Mouse (Mus musculus): ENCODE results near the gene Akt1. TPM values are rescaled to one million over a fixed set of nuclear protein-coding genes. Genes with fewer than 3 reads are reported as not detected.

Gene Akt1
- polyA plus RNA-seq, 1 experiment from 2014 or later = 26.7 TPM

DNA sequence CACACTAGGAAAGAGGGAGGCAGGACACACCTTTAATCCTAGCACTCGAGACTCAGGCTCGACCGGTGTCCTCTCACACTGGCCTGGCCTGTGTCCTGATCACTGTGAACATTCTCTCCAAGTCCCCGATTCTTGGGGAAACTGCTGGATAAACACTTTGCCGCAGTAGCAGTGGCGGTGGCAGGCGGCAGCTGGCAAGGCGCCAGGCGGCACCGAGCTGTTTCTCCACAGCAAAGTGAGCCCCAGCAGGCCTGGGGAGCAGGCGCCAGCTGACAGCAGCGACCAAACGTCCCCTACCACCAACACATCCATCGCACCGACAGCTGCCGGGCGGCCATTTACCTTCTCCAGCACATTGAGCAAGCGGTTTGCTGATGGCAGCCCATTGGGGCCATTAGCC is 9.2 kb downstream of the Akt1 start:
- Histone ChIP-seq H3K36me3 (replicated peaks; ENCODE audit: insufficient read depth, low read length) (peaks cover 50% of the 10 kb centered on the region), H3K4me1 (ENCODE audit: insufficient read depth) (peaks cover 25% of the 10 kb centered on the region), H3K4me2 (ENCODE audit: low read depth, low read length) (no peak overlapping the region), H3K27me3 (ENCODE audit: insufficient read depth, low read length) (no peaks in the 10 kb centered on the region), H3K27ac (ENCODE audit: low read depth) (no peak overlapping the region), H3K9ac (replicated peaks) (no peak overlapping the region), H3K4me3 (ENCODE audit: low read depth, low read length) (no peak overlapping the region), H3K9me3 (ENCODE audit: low read length) (no peaks in the 10 kb centered on the region)
- TF ChIP-seq EP300 (IDR thresholded peaks at IDR 0.05; ENCODE audit: low read depth) (no peak), CTCF (IDR thresholded peaks at IDR 0.05; ENCODE audit: low read depth) (no peak)
- WGBS (ENCODE audit: insufficient replicate concordance) = 57% methylated on average over 18 of the region's 18 CpGs
- DNase-seq (peak; percentile 72), ATAC-seq (peak; percentile 54)

DNA sequence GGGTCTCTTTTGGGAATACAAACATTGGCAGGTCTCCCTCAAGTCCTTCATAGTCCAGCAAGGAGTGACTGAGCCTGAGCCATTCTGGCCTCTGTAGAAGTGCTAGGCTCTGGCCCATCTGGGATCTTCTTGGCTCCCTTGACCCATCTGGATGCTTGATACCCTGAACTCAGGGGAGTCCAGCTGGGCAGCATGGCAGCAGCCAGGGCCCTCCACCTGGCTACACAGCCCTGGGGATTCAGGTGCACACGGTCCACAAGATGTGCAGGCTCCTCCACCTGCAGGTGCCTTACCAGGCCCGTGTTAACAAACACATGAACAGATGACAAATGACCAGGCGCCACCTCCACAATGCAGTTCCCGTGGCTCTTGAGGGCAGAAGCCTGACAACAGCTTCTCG is 10.0 kb downstream of the Akt1 start:
- WGBS (ENCODE audit: insufficient replicate concordance) = 68% methylated on average over 5 of the region's 5 CpGs
- DNase-seq (no peak), ATAC-seq (no peak)
- H3K4me2 ChIP-seq (ENCODE audit: low read depth, low read length) = no peak overlapping the region
- no peaks in the 10 kb centered on the region for H3K9me3 ChIP-seq (ENCODE audit: low read length)
- no peaks in the 10 kb centered on the region for H3K27me3 ChIP-seq (ENCODE audit: insufficient read depth, low read length)
- no peak overlapping the region for H3K9ac ChIP-seq (replicated peaks)
- H3K4me3 ChIP-seq (ENCODE audit: low read depth, low read length) = no peak overlapping the region
- H3K36me3 ChIP-seq (replicated peaks; ENCODE audit: insufficient read depth, low read length) = peaks cover 48% of the 10 kb centered on the region
- H3K27ac ChIP-seq (ENCODE audit: low read depth) = no peak overlapping the region
- peaks cover 18% of the 10 kb centered on the region for H3K4me1 ChIP-seq (ENCODE audit: insufficient read depth)
- TF ChIP-seq EP300 (IDR thresholded peaks at IDR 0.05; ENCODE audit: low read depth) (no peak), CTCF (IDR thresholded peaks at IDR 0.05; ENCODE audit: low read depth) (no peak)

DNA sequence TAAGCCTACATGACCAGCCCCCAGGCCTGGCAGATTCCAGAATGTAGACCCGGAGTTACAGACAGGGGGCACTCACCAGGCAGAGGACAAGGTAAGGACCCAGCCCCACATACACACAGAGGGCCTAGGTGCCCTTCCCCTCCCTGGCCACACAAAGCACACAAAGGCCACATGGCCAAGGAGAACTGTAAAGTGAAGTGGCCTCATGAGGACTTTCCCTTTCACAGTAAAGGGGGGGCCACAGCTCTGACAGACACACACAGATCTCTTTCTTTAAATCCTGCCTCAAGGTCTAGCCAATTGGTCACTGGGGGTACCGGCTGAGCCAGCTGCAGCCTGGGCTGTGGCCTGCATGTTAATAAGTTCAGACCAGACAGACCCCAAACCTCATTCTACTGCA is 10.6 kb downstream of the Akt1 start:
- DNase-seq = no peak
- no peak for TF ChIP-seq CTCF (IDR thresholded peaks at IDR 0.05; ENCODE audit: low read depth)
- no peak for TF ChIP-seq EP300 (IDR thresholded peaks at IDR 0.05; ENCODE audit: low read depth)
- Histone ChIP-seq H3K27ac (ENCODE audit: low read depth) (no peak overlapping the region), H3K9me3 (ENCODE audit: low read length) (no peaks in the 10 kb centered on the region), H3K9ac (replicated peaks) (no peak overlapping the region), H3K4me1 (ENCODE audit: insufficient read depth) (peaks cover 17% of the 10 kb centered on the region), H3K4me3 (ENCODE audit: low read depth, low read length) (no peak overlapping the region), H3K4me2 (ENCODE audit: low read depth, low read length) (no peak overlapping the region), H3K36me3 (replicated peaks; ENCODE audit: insufficient read depth, low read length) (peaks cover 51% of the 10 kb centered on the region), H3K27me3 (ENCODE audit: insufficient read depth, low read length) (no peaks in the 10 kb centered on the region)
- 81% methylated on average over 2 of the region's 2 CpGs for WGBS (ENCODE audit: insufficient replicate concordance)
- no peak for ATAC-seq

DNA sequence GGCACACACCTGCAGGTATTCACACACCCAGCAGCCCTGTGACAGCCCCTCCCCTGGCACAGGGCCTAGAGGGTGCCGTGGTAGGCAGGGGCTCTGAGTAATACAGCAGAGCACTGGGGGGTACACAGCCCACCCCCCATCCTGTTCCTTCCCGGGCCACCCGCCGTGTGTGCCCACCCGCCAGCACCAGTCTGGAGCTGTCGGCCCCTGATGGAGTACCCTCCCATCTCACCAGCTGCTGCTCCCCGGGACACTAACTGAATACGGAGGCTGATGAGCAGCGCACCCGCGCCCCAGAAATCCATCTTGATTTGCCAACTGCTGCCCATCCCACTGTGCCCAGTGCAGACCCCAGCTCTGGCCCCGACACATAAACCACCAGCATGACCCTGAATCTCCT is 11.0 kb downstream of the Akt1 start:
- H3K4me1 ChIP-seq (ENCODE audit: insufficient read depth) = peaks cover 14% of the 10 kb centered on the region
- no peak overlapping the region for H3K9ac ChIP-seq (replicated peaks)
- no peak overlapping the region for H3K27ac ChIP-seq (ENCODE audit: low read depth)

DNA sequence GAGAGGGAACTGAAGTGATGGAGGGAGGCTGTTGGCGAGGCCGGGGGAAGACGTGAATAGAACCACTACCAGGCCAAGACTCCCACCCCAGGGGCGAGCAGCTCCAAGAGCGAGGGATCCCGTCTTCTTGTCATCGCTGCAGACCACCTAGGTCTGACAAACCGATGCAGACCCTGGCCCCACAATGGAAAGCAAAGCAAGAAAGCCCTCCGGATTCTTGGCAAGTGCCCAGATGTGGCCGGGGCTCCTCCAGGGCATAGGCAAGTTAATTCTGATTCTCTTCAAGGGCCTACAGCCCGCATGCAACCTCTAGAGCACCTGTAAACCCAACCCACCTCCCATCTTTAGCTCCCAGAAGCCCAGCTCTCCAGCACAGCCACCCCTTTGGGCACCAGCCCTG is 11.4 kb downstream of the Akt1 start:
- TF ChIP-seq EP300 (IDR thresholded peaks at IDR 0.05; ENCODE audit: low read depth) = no peak
- TF ChIP-seq CTCF (IDR thresholded peaks at IDR 0.05; ENCODE audit: low read depth) = no peak
- H3K27me3 ChIP-seq (ENCODE audit: insufficient read depth, low read length) = no peaks in the 10 kb centered on the region
- H3K27ac ChIP-seq (ENCODE audit: low read depth) = no peak overlapping the region
- DNase-seq (no peak), ATAC-seq (no peak)
- H3K9me3 ChIP-seq (ENCODE audit: low read length) = no peaks in the 10 kb centered on the region
- WGBS (ENCODE audit: insufficient replicate concordance) = 90% methylated on average over 11 of the region's 11 CpGs
- peaks cover 10% of the 10 kb centered on the region for H3K4me1 ChIP-seq (ENCODE audit: insufficient read depth)
- no peak overlapping the region for H3K4me2 ChIP-seq (ENCODE audit: low read depth, low read length)
- no peak overlapping the region for H3K4me3 ChIP-seq (ENCODE audit: low read depth, low read length)
- no peak overlapping the region for H3K9ac ChIP-seq (replicated peaks)
- peaks cover 51% of the 10 kb centered on the region for H3K36me3 ChIP-seq (replicated peaks; ENCODE audit: insufficient read depth, low read length)

More for the DNA sequence above, 11.0 kb downstream of the Akt1 start:
- Histone ChIP-seq H3K27me3 (ENCODE audit: insufficient read depth, low read length) (no peaks in the 10 kb centered on the region), H3K4me2 (ENCODE audit: low read depth, low read length) (no peak overlapping the region), H3K9me3 (ENCODE audit: low read length) (no peaks in the 10 kb centered on the region), H3K4me3 (ENCODE audit: low read depth, low read length) (no peak overlapping the region), H3K36me3 (replicated peaks; ENCODE audit: insufficient read depth, low read length) (peaks cover 51% of the 10 kb centered on the region)
- WGBS (ENCODE audit: insufficient replicate concordance) = 86% methylated on average over 12 of the region's 12 CpGs
- DNase-seq (no peak), ATAC-seq (no peak)
- TF ChIP-seq CTCF (IDR thresholded peaks at IDR 0.05; ENCODE audit: low read depth) (no peak), EP300 (IDR thresholded peaks at IDR 0.05; ENCODE audit: low read depth) (no peak)

DNA sequence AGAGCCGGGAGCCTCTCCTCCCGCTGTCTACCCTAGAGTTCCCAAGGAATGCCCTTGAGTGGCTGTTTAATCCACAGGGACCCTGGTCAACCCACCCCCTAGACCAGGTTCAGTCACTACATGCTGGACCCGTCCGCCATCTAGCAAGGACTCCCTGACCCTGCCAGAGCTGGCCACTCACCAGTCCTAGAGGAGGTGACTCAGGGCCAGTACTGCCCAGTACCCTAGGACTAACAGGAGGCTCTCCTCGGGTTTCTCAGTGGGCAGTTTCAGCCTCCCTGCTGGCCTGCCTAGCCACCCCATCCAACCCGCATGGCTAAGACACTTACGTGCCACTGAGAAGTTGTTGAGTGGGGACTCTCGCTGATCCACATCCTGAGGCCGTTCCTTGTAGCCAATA is 12.8 kb downstream of the Akt1 start:
- Histone ChIP-seq H3K27me3 (ENCODE audit: insufficient read depth, low read length) (no peaks in the 10 kb centered on the region), H3K9ac (replicated peaks) (no peak overlapping the region), H3K27ac (ENCODE audit: low read depth) (no peak overlapping the region), H3K4me3 (ENCODE audit: low read depth, low read length) (no peak overlapping the region), H3K4me1 (ENCODE audit: insufficient read depth) (0 out of 2 replicates have a peak, but pooled peaks cover 4% of the 10 kb centered on the region), H3K4me2 (ENCODE audit: low read depth, low read length) (no peak overlapping the region), H3K36me3 (replicated peaks; ENCODE audit: insufficient read depth, low read length) (peaks cover 62% of the 10 kb centered on the region), H3K9me3 (ENCODE audit: low read length) (no peaks in the 10 kb centered on the region)
- ATAC-seq = no peak
- no peak for DNase-seq
- 89% methylated on average over 9 of the region's 9 CpGs for WGBS (ENCODE audit: insufficient replicate concordance)
- TF ChIP-seq CTCF (IDR thresholded peaks at IDR 0.05; ENCODE audit: low read depth) (no peak), EP300 (IDR thresholded peaks at IDR 0.05; ENCODE audit: low read depth) (no peak)

DNA sequence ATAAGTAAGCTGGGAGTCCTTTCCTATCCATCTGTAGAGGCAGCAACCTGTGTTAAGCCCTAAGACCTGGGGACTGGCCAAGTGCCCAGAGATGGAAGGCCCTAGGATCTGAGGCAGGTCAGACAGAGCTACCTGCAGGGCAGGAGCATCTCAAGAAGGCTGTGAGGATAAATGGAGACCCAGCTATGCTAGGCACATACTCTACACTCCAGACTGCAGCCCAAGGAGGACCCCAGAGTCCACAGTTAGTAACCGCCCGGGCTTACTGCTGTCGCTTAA is 13.4 kb downstream of the Akt1 start:
- TF ChIP-seq CTCF (IDR thresholded peaks at IDR 0.05; ENCODE audit: low read depth) (no peak), EP300 (IDR thresholded peaks at IDR 0.05; ENCODE audit: low read depth) (no peak)
- Histone ChIP-seq H3K36me3 (replicated peaks; ENCODE audit: insufficient read depth, low read length) (peaks cover 68% of the 10 kb centered on the region), H3K9me3 (ENCODE audit: low read length) (no peaks in the 10 kb centered on the region), H3K4me1 (ENCODE audit: insufficient read depth) (0 out of 2 replicates have a peak, but pooled peaks cover 4% of the 10 kb centered on the region), H3K4me3 (ENCODE audit: low read depth, low read length) (no peak overlapping the region), H3K9ac (replicated peaks) (no peak overlapping the region), H3K27me3 (ENCODE audit: insufficient read depth, low read length) (no peaks in the 10 kb centered on the region), H3K27ac (ENCODE audit: low read depth) (no peak overlapping the region), H3K4me2 (ENCODE audit: low read depth, low read length) (no peak overlapping the region)
- ATAC-seq = no peak
- 82% methylated on average over 3 of the region's 3 CpGs for WGBS (ENCODE audit: insufficient replicate concordance)
- DNase-seq = no peak

Data from liver, postnatal 0 days (tissue).